9 mouse cellular contexts compared by ENCODE assay signal in the genomic region with DNA sequence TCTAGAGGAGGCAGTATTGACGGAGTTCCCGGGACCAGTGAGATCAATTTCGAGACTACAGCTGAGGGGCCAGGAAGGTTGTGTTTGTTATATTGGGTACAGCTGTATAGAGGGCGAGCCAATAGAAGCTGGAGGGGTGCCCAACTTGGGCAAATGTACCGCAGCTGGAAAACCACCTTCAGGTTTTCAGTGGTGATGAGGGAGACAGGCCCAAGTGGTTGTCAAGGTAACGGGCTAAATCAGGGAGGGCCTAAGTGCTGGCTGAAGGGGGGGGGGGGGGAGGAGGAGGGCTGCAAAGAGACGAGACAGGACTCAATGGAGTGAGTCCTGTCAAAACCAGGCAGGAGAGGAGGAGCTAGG. TPM values are rescaled to one million over a fixed set of nuclear protein-coding genes. Genes with fewer than 3 reads are reported as not detected.
DNase-seq lines count a peak whose midpoint lies in the region; ATAC-seq and TF ChIP-seq lines count a peak whose summit lies in the region.
"Had no signal": no experiment of that assay in that cellular context is flagged by ENCODE, and none has a peak within 500 bp of the region (broad histone marks: within the 10 kb centered on the region; RNA-seq: fewer than 3 reads in every experiment).

No protein-coding gene starts in this region.

- peak overlapping the region; percentile 100 for H3K27ac ChIP-seq in heart, embryonic 11.5 days (ENCODE audit: low read depth, low read length)
- peak overlapping the region; percentile 100 for H3K27ac ChIP-seq in forebrain, embryonic 14.5 days (ENCODE audit: low read depth, low read length)
- peak overlapping the region; percentile 100 for H3K27ac ChIP-seq in lung, postnatal 0 days (ENCODE audit: low read length)

- no peaks in the 10 kb centered on the region for H3K9me3 ChIP-seq in heart, embryonic 11.5 days (replicated peaks; ENCODE audit: control insufficient read depth, low read length)
- H3K9me3 ChIP-seq in forebrain, embryonic 14.5 days (replicated peaks; ENCODE audit: control insufficient read depth, low read length): no peaks in the 10 kb centered on the region
- no peaks in the 10 kb centered on the region for H3K9me3 ChIP-seq in lung, postnatal 0 days (ENCODE audit: low read length)

- no peak for DNase-seq in heart, postnatal 14 days
- DNase-seq in ES-CJ7 (ENCODE audit: low read depth, low spot score): peak; percentile 63
- DNase-seq in forebrain, embryonic 14.5 days (ENCODE audit: low spot score): peak; percentile 64
- no peak for DNase-seq in lung, postnatal 0 days (ENCODE audit: low spot score)
- no peak for DNase-seq in urinary bladder, postnatal 4 days (ENCODE audit: low spot score in 2 of 2)
- no peak for DNase-seq in layer of hippocampus, postnatal 25 days (ENCODE audit: extremely low spot score in 1 of 2, low spot score in 1 of 2)
- DNase-seq in gastrocnemius, postnatal 14 days: no peak

- H3K4me3 ChIP-seq in heart, embryonic 11.5 days (ENCODE audit: low read depth, low read length): 0 out of 2 replicates have a peak overlapping the region, but pooled peaks have one; percentile 92
- peak overlapping the region; percentile 5 for H3K4me3 ChIP-seq in forebrain, embryonic 14.5 days (ENCODE audit: low read depth, low read length)
- no peak overlapping the region for H3K4me3 ChIP-seq in lung, postnatal 0 days (ENCODE audit: low read depth, low read length)

- H3K9ac ChIP-seq in heart, embryonic 11.5 days (ENCODE audit: low read depth, low read length): 0 out of 2 replicates have a peak overlapping the region, but pooled peaks have one; percentile 10
- H3K9ac ChIP-seq in forebrain, embryonic 14.5 days (ENCODE audit: low read length): peak overlapping the region; percentile 100; the same call in 1 of the 2 replicates
- H3K9ac ChIP-seq in lung, postnatal 0 days (replicated peaks; ENCODE audit: low read depth): no peak overlapping the region

- H3K4me2 ChIP-seq in heart, embryonic 11.5 days: peak overlapping the region; percentile 100
- H3K4me2 ChIP-seq in forebrain, embryonic 14.5 days (ENCODE audit: low read length): peak overlapping the region; percentile 90
- H3K4me2 ChIP-seq in lung, postnatal 0 days (replicated peaks; ENCODE audit: low read depth, low read length): no peak overlapping the region; the same call in 1 of the 2 replicates

- H3K4me1 ChIP-seq in heart, embryonic 11.5 days (ENCODE audit: control insufficient read depth, insufficient read depth, low read length): peaks cover 71% of the 10 kb centered on the region
- H3K4me1 ChIP-seq in forebrain, embryonic 14.5 days (ENCODE audit: control insufficient read depth, insufficient read depth, low read length): peaks cover 52% of the 10 kb centered on the region
- peaks cover 45% of the 10 kb centered on the region for H3K4me1 ChIP-seq in lung, postnatal 0 days (ENCODE audit: insufficient read depth, low read depth, low read length)

- H3K27me3 ChIP-seq in heart, embryonic 11.5 days (ENCODE audit: control insufficient read depth, insufficient read depth, low read length): no peaks in the 10 kb centered on the region
- H3K27me3 ChIP-seq in forebrain, embryonic 14.5 days (replicated peaks; ENCODE audit: control insufficient read depth, insufficient read depth, low read length): no peaks in the 10 kb centered on the region
- no peaks in the 10 kb centered on the region for H3K27me3 ChIP-seq in lung, postnatal 0 days (replicated peaks; ENCODE audit: insufficient read depth, low read length)

- intact Hi-C loops in heart, postnatal 14 days (cut with DNase I): loop anchor here (1.0 to 5.0 kb wide), 3 partner anchors 16 to 39 kb away; no protein-coding TSS in a partner anchor
- intact Hi-C loops in gastrocnemius, postnatal 14 days (cut with DNase I; ENCODE audit: low total_unique reads): loop anchor here (2.0 kb wide), 1 partner anchor 15 kb away; no protein-coding TSS in a partner anchor

- WGBS in heart, embryonic 11.5 days (ENCODE audit: insufficient replicate concordance): 32% methylated on average over 7 of the region's 7 CpGs
- WGBS in forebrain, embryonic 14.5 days: 9% methylated on average over 7 of the region's 7 CpGs
- 18% methylated on average over 7 of the region's 7 CpGs for whole genome bisulfite sequencing in lung, postnatal 0 days

- H3K36me3 ChIP-seq in heart, embryonic 11.5 days (ENCODE audit: control insufficient read depth, insufficient read depth, low read length): no peaks in the 10 kb centered on the region
- peaks cover 68% of the 10 kb centered on the region for H3K36me3 ChIP-seq in forebrain, embryonic 14.5 days (ENCODE audit: control insufficient read depth, insufficient read depth, low read length)
- H3K36me3 ChIP-seq in lung, postnatal 0 days (ENCODE audit: insufficient read depth, low read length): no peaks in the 10 kb centered on the region

- TF ChIP-seq CTCF in lung, postnatal 0 days (IDR thresholded peaks at IDR 0.05): no peak

- no peak; the same call in none of the 2 replicates for TF ChIP-seq EP300 in lung, postnatal 0 days (IDR thresholded peaks at IDR 0.05)

- no peak for ATAC-seq in heart, embryonic 11.5 days (replicated peaks; ENCODE audit: insufficient number of reproducible peaks, low FRiP score, low TSS enrichment)
- ATAC-seq in forebrain, embryonic 14.5 days: 0 out of 2 replicates have a peak, but pooled peaks have one; percentile 2
- ATAC-seq in lung, postnatal 0 days: peak; percentile 5; the same call in 1 of the 2 replicates

RNA-seq across cellular contexts. Expression of a gene that starts 1.3 kb away (rescaled TPM):
- 1.4 and 1.7 TPM in 2 replicates for polyA plus RNA-seq in heart, embryonic 11.5 days (2014; fragmentation: Nextera tagmentation; extraction: Ambion mirVana)
- under 1 TPM; 0.48 to 0.61 TPM for total RNA-seq in heart, postnatal 14 days (2021)
- polyA plus RNA-seq in forebrain, embryonic 14.5 days (2014; fragmentation: Nextera tagmentation; extraction: Ambion mirVana): 6.8 and 10.5 TPM in 2 replicates
- 12.4 and 16.8 TPM in 2 replicates for polyA plus RNA-seq in lung, postnatal 0 days (2015; fragmentation: Nextera tagmentation; extraction: Ambion mirVana)
- 10 to 100 TPM; 47.2 to 48.7 TPM for total RNA-seq in layer of hippocampus, postnatal 25 days (2021)
- total RNA-seq in gastrocnemius, postnatal 14 days (2021): under 1 TPM; 0.27 to 0.51 TPM

RNA-seq across cellular contexts. Expression of a gene that starts 8.2 kb away (rescaled TPM):
- 6.4 and 8.0 TPM in 2 replicates for polyA plus RNA-seq in heart, embryonic 11.5 days (2014; fragmentation: Nextera tagmentation; extraction: Ambion mirVana)
- total RNA-seq in heart, postnatal 14 days (2021): 10 to 100 TPM; 18.1 to 21.3 TPM
- polyA plus RNA-seq in forebrain, embryonic 14.5 days (2014; fragmentation: Nextera tagmentation; extraction: Ambion mirVana): 8.6 and 11.6 TPM in 2 replicates
- polyA plus RNA-seq in lung, postnatal 0 days (2015; fragmentation: Nextera tagmentation; extraction: Ambion mirVana): 6.2 and 7.2 TPM in 2 replicates
- total RNA-seq in layer of hippocampus, postnatal 25 days (2021): 10 to 100 TPM; 26.1 to 36.5 TPM
- 10 to 100 TPM; 10.5 to 11.2 TPM for total RNA-seq in gastrocnemius, postnatal 14 days (2021)

RNA-seq across cellular contexts. Expression of a gene that starts 35.4 kb away (rescaled TPM):
- 59.5 and 66.7 TPM in 2 replicates for polyA plus RNA-seq in heart, embryonic 11.5 days (2014; fragmentation: Nextera tagmentation; extraction: Ambion mirVana)
- 10 to 100 TPM; 17.8 to 18.0 TPM for total RNA-seq in heart, postnatal 14 days (2021)
- polyA plus RNA-seq in forebrain, embryonic 14.5 days (2014; fragmentation: Nextera tagmentation; extraction: Ambion mirVana): 52.5 and 63.5 TPM in 2 replicates
- polyA plus RNA-seq in lung, postnatal 0 days (2015; fragmentation: Nextera tagmentation; extraction: Ambion mirVana): 61.3 and 62.0 TPM in 2 replicates
- total RNA-seq in layer of hippocampus, postnatal 25 days (2021): 10 to 100 TPM; 26.1 to 28.4 TPM
- total RNA-seq in gastrocnemius, postnatal 14 days (2021): 10 to 100 TPM; 19.2 to 19.5 TPM

RNA-seq across cellular contexts. Expression of a gene that starts 48.8 kb away (rescaled TPM):
- polyA plus RNA-seq in heart, embryonic 11.5 days (2014; fragmentation: Nextera tagmentation; extraction: Ambion mirVana): not detected in 2 replicates
- under 1 TPM in 1 of 2 experiments, not detected in 1; 0.41 TPM for total RNA-seq in heart, postnatal 14 days (2021)
- not detected in 2 replicates for polyA plus RNA-seq in forebrain, embryonic 14.5 days (2014; fragmentation: Nextera tagmentation; extraction: Ambion mirVana)
- polyA plus RNA-seq in lung, postnatal 0 days (2015; fragmentation: Nextera tagmentation; extraction: Ambion mirVana): 0.19 TPM in 1 of 2 replicates, not detected in the other
- not detected for total RNA-seq in layer of hippocampus, postnatal 25 days (2021)
- total RNA-seq in gastrocnemius, postnatal 14 days (2021): not detected
- total RNA-seq: hematopoietic stem cell, adult 5-6 weeks had no signal

Comparison
In these comparisons a context has a peak if more than half of its experiments do, and no peak if none do; other contexts are left out.
1. DNase-seq: peak in ES-CJ7 (single experiment) and forebrain, embryonic 14.5 days (single experiment); none in heart, postnatal 14 days (0 of 2), lung, postnatal 0 days (single experiment), urinary bladder, postnatal 4 days (0 of 2), layer of hippocampus, postnatal 25 days (0 of 2) and gastrocnemius, postnatal 14 days (single experiment).
2. RNA of a gene that starts 1.3 kb away (total RNA-seq): 47.2 to 48.7 TPM in layer of hippocampus, postnatal 25 days; 0.48 to 0.61 TPM in heart, postnatal 14 days and 0.27 to 0.51 TPM in gastrocnemius, postnatal 14 days; every median in the first group is over 10 times any median in the second.
3. Peak in every context shown above with its lines, with median percentiles within 50 percentile points of each other: H3K27ac ChIP-seq.